Mouse (Mus musculus) monocyte, adult 2 months (primary cell): ENCODE measurements around the gene Isx.

Experiments used
- DNase-seq, 2 experiments: peaks; one replicate each; pipeline ENCODE4 v3.0.0; 2022; ENCODE audit warnings: low spot score in 2 of 2, low read depth in 1 of 2

The Isx gene

GRCm38 (mm10) chr8:74899796-74900195, 26.8 kb downstream of the Isx start:
- DNase-seq, result no peak

DNA sequence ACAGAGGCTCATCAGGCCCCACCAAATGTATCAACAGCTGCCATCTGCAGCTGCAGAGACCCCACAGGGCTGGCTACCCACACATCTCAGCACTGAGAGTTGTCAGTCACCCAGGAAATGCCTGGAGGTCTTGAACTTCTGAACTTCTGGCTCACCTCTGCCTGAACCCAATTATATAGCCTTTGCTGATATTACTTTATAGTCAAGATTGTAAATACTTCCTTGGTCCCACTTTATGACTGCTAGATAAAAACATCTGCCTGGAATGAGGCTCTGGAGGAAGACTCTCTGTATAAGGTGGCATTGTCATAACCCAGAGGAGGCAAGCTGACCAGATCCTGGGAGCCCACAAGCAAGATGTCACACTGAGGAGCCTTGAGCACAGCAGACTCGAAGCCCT, 28.8 kb downstream of the Isx start:
- no peak for DNase-seq

DNA sequence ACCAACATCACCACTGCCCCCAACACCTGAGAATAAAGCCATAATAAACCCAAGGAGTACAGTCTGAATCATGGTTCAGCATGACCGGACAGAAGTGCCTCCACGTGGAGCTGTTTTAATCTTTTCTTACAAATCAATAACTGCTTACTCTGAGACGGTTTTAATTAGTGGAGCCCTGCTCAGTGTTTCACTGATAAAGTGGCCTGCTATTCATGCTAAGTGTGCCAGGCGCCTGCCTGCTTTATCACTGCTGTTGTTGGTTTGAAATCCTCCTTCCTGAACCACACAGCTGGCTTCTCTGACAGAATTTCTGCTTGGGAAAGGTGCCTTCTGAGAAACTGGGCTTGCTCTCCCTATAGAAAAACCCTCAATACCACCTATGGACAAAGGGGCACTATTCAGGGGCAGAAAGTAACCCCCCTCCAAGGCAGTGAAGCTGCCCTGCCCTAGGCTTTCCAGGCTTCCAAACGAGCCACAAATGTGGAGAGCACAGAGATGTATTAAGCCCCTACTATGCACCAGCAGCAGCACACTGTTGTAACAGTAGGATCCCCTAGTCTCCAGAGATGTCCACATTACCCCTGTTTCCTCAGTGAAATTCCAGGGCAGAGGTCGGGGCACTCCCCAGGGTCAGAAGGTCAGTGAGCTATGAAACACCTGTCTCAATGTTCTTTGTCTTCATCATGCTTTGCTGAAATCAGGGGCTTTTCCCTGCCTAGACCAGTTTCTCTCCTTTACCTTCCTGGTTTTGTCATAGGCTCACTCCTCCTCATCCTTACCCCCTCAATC, 30.3 kb downstream of the Isx start:
- no peak for DNase-seq

DNA sequence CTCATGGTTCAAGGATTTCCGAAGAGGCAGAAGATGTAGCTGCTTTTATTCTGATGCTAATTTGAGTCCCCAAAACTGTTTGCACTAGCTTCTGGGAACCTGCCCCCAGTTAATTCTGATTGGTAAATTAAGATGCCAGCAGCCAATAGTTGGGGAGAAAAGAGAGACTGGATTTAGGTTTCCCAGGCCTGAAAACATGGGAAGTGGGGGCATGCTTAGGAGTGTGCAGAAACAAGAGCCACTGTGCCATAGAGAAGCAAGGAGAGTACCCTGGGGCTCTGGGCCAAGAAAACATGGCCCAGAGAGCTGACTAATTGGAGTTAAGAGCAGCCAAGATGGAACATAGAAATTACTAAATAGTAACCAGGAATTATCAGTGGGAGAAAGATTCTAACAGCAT, 33.4 kb downstream of the Isx start:
- DNase-seq, result no peak

DNA sequence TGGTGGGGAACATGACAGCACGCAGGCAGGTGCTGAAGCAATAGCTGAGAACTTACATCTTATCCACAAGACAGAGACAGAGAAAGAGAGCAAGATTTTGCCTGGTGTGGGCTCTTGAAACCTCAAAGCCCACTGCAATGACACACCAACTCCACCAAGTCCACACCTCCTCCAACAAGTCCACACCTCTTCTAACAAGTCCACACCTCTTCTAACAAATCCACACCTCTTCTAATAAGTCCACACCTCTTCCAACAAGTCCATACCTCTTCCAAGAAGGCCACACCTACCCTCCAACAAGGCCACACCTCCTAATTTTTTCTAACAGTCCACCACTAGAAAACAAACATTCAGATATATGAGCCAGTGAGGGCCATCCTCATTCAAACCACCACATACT, 37.7 kb downstream of the Isx start:
- no peak for DNase-seq

DNA sequence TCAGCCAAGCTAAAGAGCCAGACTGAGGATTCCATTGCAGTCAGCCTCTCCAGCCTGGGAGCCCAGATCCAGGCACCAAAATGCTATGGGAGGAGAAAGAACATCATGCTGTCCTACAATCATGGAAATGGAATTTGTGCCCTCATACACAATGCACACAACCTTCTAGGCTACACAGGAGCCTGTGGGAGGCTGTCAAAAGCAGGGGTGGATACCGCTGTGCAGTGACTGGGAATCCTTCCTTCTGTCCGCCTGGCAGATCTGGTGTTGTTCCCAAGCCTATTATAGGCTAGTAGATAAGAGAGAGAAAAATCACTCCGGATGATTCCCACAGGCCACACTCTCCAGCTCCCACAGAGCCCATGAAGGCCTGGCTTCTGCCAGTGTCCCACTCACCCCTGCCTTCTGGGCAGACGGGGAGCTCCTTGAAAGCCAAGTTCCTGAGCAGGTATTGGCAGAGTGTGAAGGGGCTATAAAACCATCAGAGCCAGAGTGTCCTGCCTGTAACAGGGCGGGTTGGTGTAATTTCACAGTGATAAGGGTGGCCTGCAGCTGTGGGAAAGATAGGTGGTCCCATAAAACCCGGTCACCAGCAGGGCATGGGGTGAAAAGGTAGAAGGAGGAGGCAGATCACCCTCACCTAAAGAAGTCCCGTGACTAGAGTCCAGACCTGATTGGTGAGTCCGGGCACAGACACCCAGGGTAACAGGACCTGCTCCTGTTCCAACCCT, 47.9 kb downstream of the Isx start:
- DNase-seq, result no peak

- DNase-seq, result no peak
These were observed 49.0 kb downstream of the Isx start for GRCm38 (mm10) chr8:74921882-74922518.

DNA sequence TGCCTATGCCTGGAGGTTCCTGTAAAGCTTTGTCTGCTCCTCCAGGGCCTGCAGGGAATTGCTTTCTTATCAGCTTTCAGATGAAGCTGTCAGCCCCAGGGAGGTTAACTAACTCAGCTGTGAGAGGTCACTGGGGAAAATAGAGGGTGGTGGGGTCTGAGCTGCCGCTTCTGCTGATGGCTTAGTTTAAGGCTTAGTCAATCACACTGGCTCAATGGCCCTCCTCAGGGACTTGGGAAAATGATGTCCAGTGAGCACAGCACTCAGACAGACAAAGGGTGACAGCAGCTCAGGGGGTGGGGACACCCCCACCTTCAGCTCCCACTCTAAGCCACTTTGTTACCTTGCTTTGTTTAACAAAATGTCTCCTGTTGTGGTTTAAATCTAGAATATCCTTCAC, 55.0 kb downstream of the Isx start:
- DNase-seq, result no peak

DNA sequence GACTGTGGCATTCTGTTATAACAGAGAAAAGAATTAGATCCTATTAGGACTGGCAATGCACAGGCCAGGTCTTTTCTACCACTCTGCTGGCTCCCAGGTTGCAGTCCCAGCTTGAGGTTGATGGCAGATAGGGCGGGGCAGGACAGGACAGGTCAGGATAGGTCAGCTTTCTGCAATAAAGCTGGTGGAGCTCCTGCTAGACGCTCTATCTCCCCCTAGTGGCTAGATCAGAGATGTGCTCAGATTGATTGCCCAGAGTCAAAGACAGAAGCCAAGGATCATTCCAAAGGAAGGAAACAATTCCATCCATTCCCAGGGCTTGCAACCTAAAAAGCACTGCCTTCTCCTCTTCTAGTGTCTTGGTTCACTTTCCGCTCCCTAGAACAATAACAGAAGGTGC, 57.8 kb downstream of the Isx start:
- DNase-seq, result no peak

DNA sequence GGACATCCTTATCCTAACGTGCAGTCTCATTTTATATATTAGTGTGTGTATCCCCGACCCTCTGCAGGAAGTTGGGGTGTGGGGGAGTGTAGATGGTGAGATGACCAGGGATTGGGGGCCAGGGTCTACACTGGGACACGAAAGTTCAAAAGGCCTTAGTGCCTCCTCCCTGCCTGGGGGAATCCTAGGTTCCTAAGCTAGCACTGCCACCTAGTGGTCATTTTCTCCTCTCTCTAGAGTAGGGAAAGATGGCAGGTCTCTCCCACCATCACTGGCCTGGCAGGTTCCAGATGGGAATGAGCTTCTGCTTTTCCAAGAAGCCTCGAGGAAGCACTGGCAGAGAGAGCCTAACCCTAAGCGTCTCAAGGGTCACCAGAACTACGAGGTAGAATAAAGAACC, 62.3 kb downstream of the Isx start:
- no peak for DNase-seq

DNA sequence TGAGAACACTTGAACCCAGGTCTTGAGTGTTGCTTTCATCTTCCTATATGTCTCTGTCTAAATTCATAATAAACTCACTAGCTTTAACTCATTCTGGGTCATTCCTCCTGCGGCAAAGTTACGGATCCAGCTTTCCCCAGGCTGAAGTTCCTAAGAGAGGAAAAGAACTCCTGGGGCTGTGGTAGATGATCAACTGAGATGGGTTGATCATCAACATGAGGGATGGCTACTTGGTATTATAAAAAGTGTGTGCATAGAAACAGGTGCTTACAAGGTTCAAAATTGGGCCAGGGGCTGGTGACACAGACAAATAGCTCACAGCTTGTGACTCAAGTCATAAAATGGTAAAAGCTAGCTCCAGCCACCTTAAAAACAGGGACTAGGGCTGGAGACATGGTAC, 63.7 kb downstream of the Isx start:
- no peak for DNase-seq

DNA sequence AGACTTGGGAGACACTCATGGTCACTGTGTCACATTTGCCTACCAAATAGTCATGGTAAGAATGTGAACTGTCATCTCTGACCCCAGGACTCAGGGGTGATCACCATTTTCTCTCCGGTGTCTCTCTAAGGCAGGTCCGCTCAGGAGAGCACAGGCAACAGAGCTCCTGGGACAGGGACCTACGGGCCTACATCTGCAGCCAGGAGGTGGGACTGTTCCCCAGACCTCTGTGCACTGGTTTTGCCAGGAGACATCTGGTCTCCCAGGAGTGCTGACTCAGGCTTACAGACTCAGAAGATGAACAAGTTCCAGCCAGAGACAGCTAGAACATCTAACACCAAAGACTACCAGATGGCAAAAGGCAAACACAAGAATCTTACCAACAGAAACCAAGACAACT, 69.1 kb downstream of the Isx start:
- no peak for DNase-seq
